Mouse (Mus musculus) spleen, adult 2 months (tissue): ENCODE measurements around the gene Gipc1. TPM values are rescaled to one million over a fixed set of nuclear protein-coding genes. Genes with fewer than 3 reads are reported as not detected.

Source experiments
- DNase-seq, 2 experiments: peaks; one replicate each; pipeline versions ENCODE4 v3.0.0 to v3.0.0-alpha.2; 2012 to 2021; ENCODE audit warnings: low spot score in 2 of 2, low read depth in 1 of 2
- H3K27ac ChIP-seq: fragments of 200-500 bp; 2 replicates; pipeline ENCODE4 v1.5.1; 2012; ENCODE audit warnings: low read length, inconsistent platforms; ENCODE audit not compliant: insufficient read depth
- H3K27me3 ChIP-seq: fragments of 200-500 bp; 2 replicates; pipeline ENCODE4 v1.6.1; 2012; ENCODE audit warnings: mild to moderate bottlenecking, moderate library complexity, low read length, inconsistent platforms; ENCODE audit not compliant: control insufficient read depth, insufficient read depth
- H3K36me3 ChIP-seq: fragments of 200-500 bp; 2 replicates; pipeline ENCODE4 v1.6.1; 2012; ENCODE audit warnings: mild to moderate bottlenecking, low read length, inconsistent platforms; ENCODE audit not compliant: control insufficient read depth, insufficient read depth
- H3K4me1 ChIP-seq: fragments of 200-500 bp; 2 replicates; pipeline ENCODE4 v1.6.1; 2011; ENCODE audit warnings: inconsistent platforms; ENCODE audit not compliant: control insufficient read depth, insufficient read depth, insufficient read length
- H3K4me3 ChIP-seq: fragments of 200-500 bp; 2 replicates; pipeline ENCODE4 v1.5.1; 2011; ENCODE audit warnings: mild to moderate bottlenecking, inconsistent platforms; ENCODE audit not compliant: insufficient read depth, insufficient read length; ENCODE audit errors: extremely low read depth
- CTCF ChIP-seq: fragments of 200-500 bp; IDR thresholded peaks from 2 replicates; pipeline ENCODE4 v1.5.1; 2011; ENCODE audit warnings: mild to moderate bottlenecking, inconsistent platforms; ENCODE audit not compliant: insufficient read depth, insufficient read length, insufficient replicate concordance; ENCODE audit errors: extremely low read depth
- POLR2A ChIP-seq: fragments of 200-500 bp; IDR thresholded peaks from 2 replicates; pipeline ENCODE4 v1.6.1; 2011; ENCODE audit warnings: low read depth, low read length, inconsistent platforms
- WGBS: fragments of 180-500 bp; shearing (Covaris S2); methylation state at CpG from one replicate; pipeline ENCODE4 v1.1.7; 2018; 5-methylcytosine and 5-hydroxymethylcytosine counted together
- polyA plus RNA-seq: library from polyadenylated mRNA; depleted of rRNA; stranded (reverse); fragments of >200 nt; gene quantifications from 2 replicates; pipeline ENCODE4 v1.2.3, GENCODE M21; 2012

The Gipc1 gene
- polyA plus RNA-seq, 1 experiment, result 27.7 TPM

GRCm38 (mm10) chr8:83656484-83657246 lies 4.2 kb downstream of the Gipc1 start:
- Histone ChIP-seq H3K27me3 (no peaks in the 10 kb centered on the region; the same call in 1 of the 2 replicates), H3K36me3 (no peaks in the 10 kb centered on the region), H3K4me3 (no peak overlapping the region), H3K4me1 (peaks cover 15% of the 10 kb centered on the region), H3K27ac (no peak overlapping the region)
- 79% methylated on average over 13 of the region's 13 CpGs for WGBS
- no peak for DNase-seq
- no peak for TF ChIP-seq CTCF
- TF ChIP-seq POLR2A, result no peak

- Histone ChIP-seq H3K4me3 (no peak overlapping the region), H3K27me3 (no peaks in the 10 kb centered on the region), H3K36me3 (no peaks in the 10 kb centered on the region), H3K27ac (no peak overlapping the region), H3K4me1 (peaks cover 3% of the 10 kb centered on the region; the same call in 1 of the 2 replicates)
- WGBS, result 70% methylated on average over 8 of the region's 8 CpGs
- no peak for DNase-seq
- no peak for TF ChIP-seq CTCF
- no peak for TF ChIP-seq POLR2A
Observed at GRCm38 (mm10) chr8:83660545-83660944, 8.1 kb downstream of the Gipc1 start.

GRCm38 (mm10) chr8:83660995-83661680 lies 8.7 kb downstream of the Gipc1 start:
- no peak for DNase-seq
- Histone ChIP-seq H3K27me3 (no peaks in the 10 kb centered on the region), H3K36me3 (no peaks in the 10 kb centered on the region), H3K4me1 (peaks cover 3% of the 10 kb centered on the region; the same call in 1 of the 2 replicates), H3K4me3 (no peak overlapping the region), H3K27ac (no peak overlapping the region)
- TF ChIP-seq POLR2A, result no peak
- no peak for TF ChIP-seq CTCF
- 74% methylated on average over 22 of the region's 22 CpGs for WGBS

GRCm38 (mm10) chr8:83662421-83662826 lies 9.9 kb downstream of the Gipc1 start:
- peaks cover 3% of the 10 kb centered on the region; the same call in 1 of the 2 replicates for H3K4me1 ChIP-seq
- TF ChIP-seq CTCF, result peak; percentile 99
- no peak for TF ChIP-seq POLR2A
- no peak overlapping the region for H3K4me3 ChIP-seq
- WGBS, result 17% methylated on average over 4 of the region's 4 CpGs
- no peaks in the 10 kb centered on the region for H3K36me3 ChIP-seq
- no peaks in the 10 kb centered on the region for H3K27me3 ChIP-seq
- peak; percentile 68 to 87 for DNase-seq
- H3K27ac ChIP-seq, result no peak overlapping the region

GRCm38 (mm10) chr8:83664096-83664495 lies 11.6 kb downstream of the Gipc1 start:
- H3K27ac ChIP-seq, result no peak overlapping the region
- H3K36me3 ChIP-seq, result no peaks in the 10 kb centered on the region
- WGBS, result 86% methylated on average over 13 of the region's 13 CpGs

GRCm38 (mm10) chr8:83664931-83665625 lies 12.6 kb downstream of the Gipc1 start:
- H3K27me3 ChIP-seq, result no peaks in the 10 kb centered on the region
- TF ChIP-seq POLR2A, result no peak
- no peak for TF ChIP-seq CTCF
- no peak overlapping the region for H3K4me3 ChIP-seq
- peaks cover 7% of the 10 kb centered on the region for H3K36me3 ChIP-seq
- no peak for DNase-seq
- no peak overlapping the region for H3K27ac ChIP-seq
- 72% methylated on average over 2 of the region's 2 CpGs for WGBS
- peaks cover 13% of the 10 kb centered on the region for H3K4me1 ChIP-seq

More at GRCm38 (mm10) chr8:83664096-83664495, 11.6 kb downstream of the Gipc1 start:
- no peak for TF ChIP-seq POLR2A
- no peak for TF ChIP-seq CTCF
- DNase-seq, result no peak
- Histone ChIP-seq H3K4me1 (peaks cover 13% of the 10 kb centered on the region), H3K27me3 (no peaks in the 10 kb centered on the region), H3K4me3 (no peak overlapping the region)
